Mouse (Mus musculus) lung, embryonic 16.5 days (tissue): ENCODE data around the gene Fuom. TPM values are rescaled to one million over a fixed set of nuclear protein-coding genes. Genes with fewer than 3 reads are reported as not detected.

Experiments used
- ATAC-seq: fragments of 200-750 bp; cut with Nextera tagmentation; 2 replicates; pipeline ENCODE4 v1.8.0; 2017; ENCODE audit warnings: low read depth, mild to moderate bottlenecking, moderate library complexity
- H3K27ac ChIP-seq: fragments of 300-500 bp; sonication (generic); 2 replicates; pipeline ENCODE4 v1.5.1; 2014; ENCODE audit warnings: mild to moderate bottlenecking, control low read depth, low read length
- H3K27me3 ChIP-seq: fragments of 300-500 bp; sonication (generic); 2 replicates; pipeline ENCODE4 v1.6.1; 2014; ENCODE audit warnings: low read depth, low read length, mixed read lengths; ENCODE audit not compliant: control insufficient read depth, insufficient read depth
- H3K36me3 ChIP-seq: fragments of 300-500 bp; sonication (generic); 2 replicates; pipeline ENCODE4 v1.6.1; 2014; ENCODE audit warnings: low read length; ENCODE audit not compliant: control insufficient read depth, insufficient read depth
- H3K4me1 ChIP-seq: fragments of 300-500 bp; sonication (generic); replicated peaks from 2 replicates; pipeline ENCODE4 v1.6.1; 2014; ENCODE audit warnings: low read length, mixed read lengths; ENCODE audit not compliant: control insufficient read depth, insufficient read depth
- H3K4me2 ChIP-seq: fragments of 300-500 bp; sonication (generic); 2 replicates; pipeline ENCODE4 v1.6.1; 2014; ENCODE audit warnings: low read depth, low read length, control low read depth
- H3K4me3 ChIP-seq: fragments of 300-500 bp; sonication (generic); 2 replicates; pipeline ENCODE4 v1.5.1; 2014; ENCODE audit warnings: mild to moderate bottlenecking, low read length, control low read depth
- H3K9ac ChIP-seq: fragments of 300-500 bp; sonication (generic); 2 replicates; pipeline ENCODE4 v1.6.1; 2014; ENCODE audit warnings: low read length, control low read depth
- H3K9me3 ChIP-seq: fragments of 300-500 bp; sonication (generic); 2 replicates; pipeline ENCODE4 v1.6.1; 2016; ENCODE audit warnings: low read length; ENCODE audit not compliant: control insufficient read depth
- WGBS: fragments of 180-500 bp; shearing (Covaris S2); extraction: QIAGEN DNeasy Blood & Tissue Kit; methylation state at CpG from one replicate; pipeline ENCODE4 v1.1.7; 2014; 5-methylcytosine and 5-hydroxymethylcytosine counted together
- polyA plus RNA-seq: library from polyadenylated mRNA; unstranded; fragments of >200 nt; fragmentation: Nextera tagmentation; extraction: Ambion mirVana; gene quantifications from 2 replicates; pipeline ENCODE4 v1.2.1, GENCODE M21; 2015

Gene Fuom
- polyA plus RNA-seq, 1 experiment from 2014 or later = 21.4 TPM

DNA sequence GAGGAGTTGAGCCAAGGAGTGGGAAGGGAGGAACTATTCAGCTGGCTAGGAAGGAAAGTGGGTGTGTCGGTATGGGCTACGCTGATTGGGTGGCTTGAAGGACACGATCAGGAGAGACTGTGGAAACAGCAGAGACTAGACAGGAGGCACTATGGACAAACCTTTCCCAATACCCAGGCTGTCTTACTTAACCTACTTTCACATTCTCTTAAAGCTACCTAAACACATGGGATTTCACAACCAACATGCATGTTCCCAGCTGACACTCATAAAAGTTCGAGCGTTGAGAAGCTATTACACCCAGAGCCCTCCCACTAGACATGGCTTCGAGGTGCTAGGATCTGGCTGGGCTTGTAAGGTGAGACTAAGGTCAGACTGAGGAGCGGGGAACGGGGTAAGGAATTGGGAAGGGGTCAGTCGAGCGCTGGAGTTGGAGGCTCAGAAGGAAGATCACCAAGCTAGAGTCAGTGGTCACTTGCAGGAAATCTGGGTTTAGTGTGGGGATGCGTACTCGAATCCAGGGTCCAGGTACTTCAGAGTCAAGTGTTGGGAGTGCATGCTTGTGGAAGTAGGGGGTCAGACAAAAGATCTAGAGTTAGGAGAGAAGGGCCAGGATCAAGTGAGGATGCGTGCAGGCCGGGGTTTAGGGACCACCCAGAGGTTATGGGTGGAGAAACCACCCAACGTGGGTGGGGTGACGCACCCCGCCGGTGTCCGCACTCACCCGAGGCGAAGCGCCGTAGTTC is 13.5 kb upstream of the Fuom start, which contains the start of gene Paox:
Gene Paox, plus strand, starts transcription at position 217 of the 746 bp plus-strand sequence.
- peak within 1 kb of the TSS; percentile 88 for H3K4me3 ChIP-seq
- H3K9ac ChIP-seq = peak within 1 kb of the TSS; percentile 92
- H3K4me2 ChIP-seq = peak within 1 kb of the TSS; percentile 97
- peaks cover 12% of the 10 kb centered on the region for H3K36me3 ChIP-seq
- peak within 1 kb of the TSS; percentile 94 for H3K27ac ChIP-seq
- under 1% methylated on average over 23 of the region's 23 CpGs for WGBS
- peaks cover 2% of the 10 kb centered on the region; the same call in 1 of the 2 replicates for H3K4me1 ChIP-seq
- no peaks in the 10 kb centered on the region for H3K27me3 ChIP-seq
- ATAC-seq = peak; percentile 89
- no peaks in the 10 kb centered on the region for H3K9me3 ChIP-seq

DNA sequence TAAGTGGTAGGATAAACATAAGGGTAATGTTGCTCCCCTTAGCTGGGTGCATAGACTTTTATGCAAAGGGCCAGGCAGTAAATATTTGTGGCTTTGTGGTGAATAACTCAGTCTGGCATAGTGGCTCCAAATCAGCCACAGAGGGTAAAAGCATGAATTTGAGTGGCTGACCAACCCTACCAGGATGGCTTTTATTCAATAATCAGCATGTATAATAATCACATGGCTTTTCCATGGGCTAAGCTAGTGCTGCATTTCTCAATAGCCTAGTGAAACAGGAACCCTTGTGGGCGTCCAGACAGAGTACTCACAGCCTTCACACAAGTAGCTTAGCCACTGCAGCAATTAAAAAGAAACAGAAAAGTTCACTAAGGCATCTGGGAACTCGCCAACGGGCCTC is 9.7 kb upstream of the Fuom start:
- WGBS = 63% methylated on average over 3 of the region's 3 CpGs
- no peak overlapping the region for H3K4me2 ChIP-seq
- ATAC-seq = no peak
- no peaks in the 10 kb centered on the region for H3K9me3 ChIP-seq
- no peaks in the 10 kb centered on the region for H3K27me3 ChIP-seq
- peaks cover 33% of the 10 kb centered on the region for H3K36me3 ChIP-seq
- H3K9ac ChIP-seq = no peak overlapping the region
- no peak overlapping the region for H3K4me3 ChIP-seq
- no peak overlapping the region for H3K27ac ChIP-seq
- H3K4me1 ChIP-seq = peaks cover 2% of the 10 kb centered on the region; the same call in 1 of the 2 replicates

DNA sequence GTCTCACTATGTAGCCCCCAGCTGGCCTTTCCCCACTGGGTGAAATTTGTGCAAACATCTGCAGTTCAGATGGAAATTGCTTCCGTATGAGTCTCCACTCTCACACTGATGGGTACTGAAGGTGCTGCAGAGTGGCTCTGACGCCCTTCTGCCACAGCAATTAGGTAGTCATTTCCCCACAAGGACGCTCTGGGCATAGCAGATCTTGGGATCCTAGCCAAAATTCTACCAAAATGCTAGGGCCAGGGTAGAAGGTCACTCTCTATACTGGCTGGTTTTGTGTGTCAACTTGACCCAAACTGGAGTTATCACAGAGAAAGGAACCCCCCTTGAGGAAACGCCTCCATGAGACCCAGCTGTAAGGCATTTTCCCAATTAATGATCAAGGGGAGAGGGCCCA is 1.8 kb upstream of the Fuom start:
- Histone ChIP-seq H3K36me3 (peaks cover 19% of the 10 kb centered on the region), H3K27ac (no peak overlapping the region), H3K27me3 (no peaks in the 10 kb centered on the region), H3K4me1 (peaks cover 12% of the 10 kb centered on the region), H3K4me2 (no peak overlapping the region), H3K9me3 (no peaks in the 10 kb centered on the region), H3K4me3 (no peak overlapping the region), H3K9ac (no peak overlapping the region)
- ATAC-seq = no peak
- WGBS = 65% methylated on average over 4 of the region's 4 CpGs

DNA sequence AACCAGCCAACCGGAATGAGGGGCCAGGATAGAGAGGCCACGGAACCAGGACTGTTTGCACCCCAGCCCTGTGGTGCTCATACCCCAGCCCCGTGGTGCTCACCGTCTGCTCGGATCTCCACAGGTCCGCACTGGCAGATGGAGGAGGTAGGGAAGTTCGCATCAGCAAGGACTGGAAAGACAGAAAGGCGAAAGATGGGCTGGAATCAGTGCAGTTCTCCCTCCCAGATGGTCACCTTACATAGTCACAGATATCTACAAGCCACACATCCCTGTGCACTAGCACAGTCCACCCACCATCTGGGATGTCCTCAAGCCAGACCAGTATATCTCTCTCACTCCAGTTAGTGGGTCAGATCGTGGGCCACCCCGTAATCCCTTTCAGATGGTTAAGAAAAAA is 743 bp downstream of the Fuom start:
- Histone ChIP-seq H3K9me3 (no peaks in the 10 kb centered on the region), H3K27me3 (no peaks in the 10 kb centered on the region), H3K4me2 (peak overlapping the region; percentile 86), H3K4me1 (peaks cover 12% of the 10 kb centered on the region), H3K27ac (no peak overlapping the region), H3K4me3 (peak overlapping the region; percentile 55), H3K9ac (peak overlapping the region; percentile 69), H3K36me3 (peaks cover 11% of the 10 kb centered on the region; the same call in 1 of the 2 replicates)
- ATAC-seq = no peak
- 76% methylated on average over 10 of the region's 10 CpGs for WGBS

DNA sequence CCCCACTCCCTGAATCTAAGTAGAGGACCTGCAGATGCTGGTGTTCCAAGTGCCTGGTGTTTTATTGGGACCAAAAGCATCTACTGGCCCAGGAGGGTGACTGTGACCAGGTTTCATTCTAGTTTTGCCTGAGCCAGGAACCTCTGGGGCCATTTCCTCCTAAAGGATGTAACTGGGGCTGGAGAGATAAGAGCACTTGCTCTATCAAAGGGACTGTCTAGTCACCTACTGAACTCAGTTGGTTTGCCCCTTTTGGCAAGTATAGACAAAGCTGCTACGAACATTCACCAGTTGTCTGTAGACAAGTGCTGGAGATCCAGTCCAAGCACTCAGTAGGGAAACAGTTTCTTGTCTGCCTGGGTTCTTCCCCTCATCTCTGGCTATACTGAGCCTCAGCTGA is 3.8 kb downstream of the Fuom start:
- Histone ChIP-seq H3K4me3 (no peak overlapping the region), H3K27me3 (no peaks in the 10 kb centered on the region), H3K9me3 (no peaks in the 10 kb centered on the region), H3K9ac (no peak overlapping the region), H3K27ac (no peak overlapping the region), H3K4me1 (peaks cover 12% of the 10 kb centered on the region), H3K36me3 (no peaks in the 10 kb centered on the region), H3K4me2 (no peak overlapping the region)
- 88% methylated on average over 1 of the region's 1 CpGs for WGBS
- no peak for ATAC-seq

DNA sequence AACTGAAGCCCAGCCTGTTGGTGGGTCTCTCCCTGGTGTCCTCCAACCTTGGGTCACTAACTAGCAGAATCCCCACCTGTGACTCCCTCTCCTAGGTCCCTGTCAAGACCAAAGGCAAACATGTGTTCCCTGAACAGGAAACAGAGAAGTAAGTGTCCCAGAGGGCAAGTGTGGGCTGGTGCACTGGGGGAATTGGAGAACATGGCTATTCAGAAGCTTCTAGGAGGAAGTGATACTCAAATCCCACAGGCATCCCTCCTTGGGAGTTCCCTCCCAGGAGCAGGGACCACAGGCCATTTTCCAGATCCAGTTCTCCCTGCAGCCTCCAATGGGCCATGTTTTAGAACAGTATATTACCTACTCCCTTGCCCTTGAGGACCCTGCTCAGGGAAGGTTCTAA is 6.2 kb downstream of the Fuom start:
- no peaks in the 10 kb centered on the region for H3K27me3 ChIP-seq
- H3K9ac ChIP-seq = no peak overlapping the region
- H3K4me2 ChIP-seq = no peak overlapping the region
- no peaks in the 10 kb centered on the region for H3K9me3 ChIP-seq
- H3K4me1 ChIP-seq = no peaks in the 10 kb centered on the region
- H3K27ac ChIP-seq = no peak overlapping the region
- no peaks in the 10 kb centered on the region for H3K36me3 ChIP-seq
- no peak overlapping the region for H3K4me3 ChIP-seq
- ATAC-seq = no peak

DNA sequence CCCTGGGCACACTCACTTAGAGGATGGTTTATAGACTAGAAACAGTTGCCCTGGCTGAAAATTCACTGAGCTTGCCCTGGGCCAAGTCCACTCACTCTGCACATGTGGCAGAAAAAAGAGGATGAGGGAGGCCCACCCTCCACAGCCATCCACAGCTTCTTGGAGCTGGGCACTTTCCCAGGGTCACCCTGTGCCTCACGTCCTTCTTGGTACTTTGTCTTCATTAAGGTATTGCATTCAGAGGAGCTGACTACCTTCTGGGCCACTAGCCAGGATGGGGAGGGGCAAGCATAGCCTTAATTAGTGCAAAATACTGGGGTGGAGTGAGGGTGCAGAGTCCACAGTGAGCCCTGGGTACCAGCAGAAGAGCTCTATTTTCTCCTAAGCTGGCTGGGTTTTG is 6.7 kb downstream of the Fuom start:
- Histone ChIP-seq H3K4me1 (no peaks in the 10 kb centered on the region), H3K27me3 (no peaks in the 10 kb centered on the region), H3K9me3 (no peaks in the 10 kb centered on the region), H3K9ac (no peak overlapping the region), H3K36me3 (no peaks in the 10 kb centered on the region), H3K4me2 (no peak overlapping the region), H3K27ac (no peak overlapping the region), H3K4me3 (no peak overlapping the region)
- ATAC-seq = no peak
- 27% methylated on average over 1 of the region's 1 CpGs for WGBS

DNA sequence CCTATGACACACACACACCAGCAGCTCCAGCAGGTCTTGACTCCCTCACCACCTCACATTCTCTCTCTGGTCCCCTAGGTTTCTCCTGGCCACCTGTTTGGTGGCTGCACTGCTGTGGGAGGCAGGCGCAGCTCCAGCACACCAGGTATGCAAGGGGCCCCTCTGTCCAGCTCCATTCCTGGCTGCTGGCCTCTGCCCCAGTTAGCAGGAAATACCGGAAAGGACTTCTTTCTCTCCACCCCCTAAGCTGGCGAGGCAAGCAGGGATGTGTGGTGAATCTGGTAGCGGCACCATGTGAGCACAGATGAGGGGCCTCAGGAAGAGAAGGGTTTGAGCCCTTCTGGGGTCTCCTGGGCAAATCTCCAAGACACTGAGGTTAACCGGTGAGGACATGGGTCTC is 7.3 kb downstream of the Fuom start:
- H3K4me2 ChIP-seq = no peak overlapping the region
- no peak overlapping the region for H3K4me3 ChIP-seq
- no peaks in the 10 kb centered on the region for H3K4me1 ChIP-seq
- H3K27me3 ChIP-seq = no peaks in the 10 kb centered on the region
- no peak for ATAC-seq
- 40% methylated on average over 5 of the region's 5 CpGs for WGBS
- no peaks in the 10 kb centered on the region for H3K36me3 ChIP-seq
- H3K9ac ChIP-seq = no peak overlapping the region
- no peaks in the 10 kb centered on the region for H3K9me3 ChIP-seq
- H3K27ac ChIP-seq = no peak overlapping the region

DNA sequence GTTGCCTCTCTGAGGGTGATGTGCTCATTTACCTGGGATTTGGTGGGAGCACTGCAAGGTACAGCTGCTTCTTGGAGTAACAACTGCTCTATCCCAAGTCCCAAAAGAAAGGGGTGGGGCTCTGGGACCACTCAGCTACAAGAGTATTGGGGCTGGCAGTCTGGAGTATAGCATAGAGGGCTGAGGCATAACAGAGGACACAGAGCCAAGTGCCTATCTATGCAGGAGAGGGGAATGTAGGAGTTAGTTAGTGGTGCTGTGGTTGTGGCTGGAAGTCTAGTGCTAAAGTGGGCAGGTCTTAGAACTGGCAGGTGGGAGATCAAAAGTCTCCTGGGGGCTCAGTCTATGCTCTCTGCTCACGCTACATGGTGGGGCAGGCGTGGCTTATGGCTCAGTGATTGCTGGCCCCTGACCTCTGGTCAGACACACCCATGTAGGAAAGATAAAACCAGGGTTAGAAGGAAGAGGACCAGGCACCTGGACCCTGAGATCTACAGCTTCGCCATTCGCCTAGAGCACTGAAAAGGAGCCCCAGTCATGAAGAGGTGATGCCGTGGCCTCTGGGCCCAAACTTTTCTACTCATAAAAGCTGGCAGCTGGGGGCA is 9.2 kb downstream of the Fuom start, which contains the start of gene Prap1:
Gene Prap1, plus strand, starts transcription at position 472 of the 605 bp plus-strand sequence.
- H3K4me2 ChIP-seq = no peak within 1 kb of the TSS
- H3K9me3 ChIP-seq = no peaks in the 10 kb centered on the region
- H3K27ac ChIP-seq = no peak within 1 kb of the TSS
- H3K27me3 ChIP-seq = no peaks in the 10 kb centered on the region
- H3K36me3 ChIP-seq = no peaks in the 10 kb centered on the region
- no peak within 1 kb of the TSS for H3K4me3 ChIP-seq
- ATAC-seq = no peak
- WGBS = 72% methylated on average over 5 of the region's 5 CpGs
- H3K4me1 ChIP-seq = no peaks in the 10 kb centered on the region
- H3K9ac ChIP-seq = no peak within 1 kb of the TSS
